Mouse (Mus musculus): Measurements from ENCODE around the gene Slc22a17.

- TF ChIP-seq GATA1 (IDR thresholded peaks at IDR 0.05; ENCODE audit: borderline replicate concordance, low read length), result no peak
- TF ChIP-seq FLI1 (IDR thresholded peaks at IDR 0.05; ENCODE audit: low read length), result no peak
These were observed 38.7 kb upstream of the Slc22a17 start for GRCm38 (mm10) chr14:54951587-54951986.
